Mouse (Mus musculus) limb, embryonic 14.5 days (tissue): ENCODE measurements around the gene Sephs2. TPM values are rescaled to one million over a fixed set of nuclear protein-coding genes. Genes with fewer than 3 reads are reported as not detected.
A peak's percentile ranks its signal among the peaks of the same experiment; 100 is the strongest.
"Not testable (repeated sequence)": the region's sequence is repeated elsewhere in the genome, so short reads cannot be mapped to it uniquely, and the experiment has no call there.

Experiments
- ATAC-seq: fragments of 200-750 bp; cut with Nextera tagmentation; 2 replicates; pipeline ENCODE4 v1.8.0; 2017; ENCODE audit warnings: low read depth, moderate number of reproducible peaks, moderate TSS enrichment; ENCODE audit not compliant: low FRiP score
- DNase-seq: peaks from one replicate; pipeline ENCODE4 v3.0.0-alpha.2; 2015; ENCODE audit warnings: low spot score
- H3K27ac ChIP-seq: fragments of 300-500 bp; sonication (generic); replicated peaks from 2 replicates; pipeline ENCODE4 v1.5.1; 2014; ENCODE audit warnings: low read depth, mild to moderate bottlenecking, low read length, moderate library complexity, mixed read lengths
- H3K27me3 ChIP-seq: fragments of 300-500 bp; sonication (generic); 2 replicates; pipeline ENCODE4 v1.6.1; 2014; ENCODE audit warnings: low read length, mixed read lengths; ENCODE audit not compliant: control insufficient read depth, insufficient read depth
- H3K36me3 ChIP-seq: fragments of 300-500 bp; sonication (generic); 2 replicates; pipeline ENCODE4 v1.6.1; 2014; ENCODE audit warnings: mild to moderate bottlenecking, low read length, moderate library complexity, mixed read lengths; ENCODE audit not compliant: control insufficient read depth, insufficient read depth
- H3K4me1 ChIP-seq: fragments of 300-500 bp; sonication (generic); 2 replicates; pipeline ENCODE4 v1.6.1; 2014; ENCODE audit warnings: antibody characterized with exemption, low read length, mixed read lengths; ENCODE audit not compliant: control insufficient read depth, insufficient read depth
- H3K4me2 ChIP-seq: fragments of 300-500 bp; sonication (generic); replicated peaks from 2 replicates; pipeline ENCODE4 v1.6.1; 2014; ENCODE audit warnings: low read depth, mild to moderate bottlenecking, low read length, moderate library complexity; ENCODE audit not compliant: severe bottlenecking
- H3K4me3 ChIP-seq: fragments of 300-500 bp; sonication (generic); replicated peaks from 2 replicates; pipeline ENCODE4 v1.5.1; 2014; ENCODE audit warnings: low read length
- H3K9ac ChIP-seq: fragments of 300-500 bp; sonication (generic); 2 replicates; pipeline ENCODE4 v1.6.1; 2014; ENCODE audit warnings: mild to moderate bottlenecking, low read depth, low read length, moderate library complexity; ENCODE audit not compliant: severe bottlenecking
- H3K9me3 ChIP-seq: fragments of 300-500 bp; sonication (generic); 2 replicates; pipeline ENCODE4 v1.6.1; 2016; ENCODE audit warnings: low read length; ENCODE audit not compliant: control insufficient read depth
- POLR2A ChIP-seq: fragments of 200-500 bp; IDR thresholded peaks from 2 replicates; pipeline ENCODE4 v1.8.0; 2012; ENCODE audit warnings: inconsistent platforms, mild to moderate bottlenecking, moderate library complexity, borderline replicate concordance; ENCODE audit not compliant: insufficient read depth, insufficient read length; ENCODE audit errors: extremely low read depth
- WGBS: fragments of 180-500 bp; shearing (Covaris S2); extraction: QIAGEN DNeasy Blood & Tissue Kit; methylation state at CpG from one replicate; pipeline ENCODE4 v1.1.7; 2014; 5-methylcytosine and 5-hydroxymethylcytosine counted together
- polyA plus RNA-seq, 2 experiments: library from polyadenylated mRNA; depleted of rRNA in 1 of 2; stranded (reverse) in 1 of 2; unstranded in 1 of 2; fragments of >200 nt; fragmentation: Nextera tagmentation in 1 of 2; extraction: Ambion mirVana in 1 of 2; gene quantifications; 2 replicates each; pipeline versions ENCODE4 v1.2.1 to v1.2.3; 2012 to 2014

Gene Sephs2
- polyA plus RNA-seq, 2 experiments = 24.3 to 79.3 TPM

DNA sequence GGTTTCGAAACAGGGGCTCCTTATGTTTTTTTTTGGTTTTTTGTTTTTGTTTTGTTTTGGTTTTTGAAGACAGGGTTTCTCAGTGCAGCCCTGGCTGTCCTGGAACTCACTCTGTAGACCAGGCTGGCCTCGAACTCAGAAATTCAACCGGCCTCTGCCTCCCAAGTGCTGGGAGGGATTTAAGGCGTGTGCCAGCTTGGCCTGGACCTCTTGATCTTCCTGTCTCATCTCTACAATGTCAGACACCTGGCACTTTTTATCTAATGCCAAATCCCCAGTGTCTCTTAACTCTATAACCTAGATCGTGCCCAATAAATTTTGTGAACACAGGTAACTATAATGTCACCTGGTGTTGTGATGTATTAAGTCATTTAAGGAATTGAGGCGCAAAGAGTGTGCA lies 20.5 kb downstream of the Sephs2 start:
- no peak for TF ChIP-seq POLR2A
- Histone ChIP-seq H3K9ac (peak overlapping the region; percentile 75), H3K4me2 (peak overlapping the region; percentile 89), H3K4me3 (peak overlapping the region; percentile 63), H3K27me3 (no peaks in the 10 kb centered on the region), H3K27ac (peak overlapping the region; percentile 75), H3K4me1 (peaks cover 7% of the 10 kb centered on the region; the same call in 1 of the 2 replicates), H3K36me3 (peaks cover 38% of the 10 kb centered on the region), H3K9me3 (no peaks in the 10 kb centered on the region)
- ATAC-seq (no peak), DNase-seq (no peak)
- WGBS = 74% methylated on average over 6 of the region's 6 CpGs

DNA sequence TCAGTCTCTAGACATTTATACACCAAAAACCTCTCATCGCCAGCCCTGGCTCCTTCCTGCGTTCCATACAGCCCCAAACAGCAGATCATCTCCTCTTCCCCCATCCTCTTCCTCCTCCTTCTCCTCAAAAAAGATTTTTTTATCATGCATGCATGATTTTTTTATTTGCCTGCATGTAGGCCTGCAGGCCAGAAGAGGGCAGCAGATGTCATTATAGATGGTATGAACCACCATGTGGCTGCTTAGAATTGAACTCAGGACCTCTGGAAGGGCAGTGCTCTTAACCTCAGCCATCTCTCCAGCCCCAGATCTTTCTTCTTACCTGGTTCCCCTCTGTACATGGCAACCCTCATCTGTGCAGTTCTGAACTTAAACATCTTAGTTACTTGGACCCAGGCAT lies 21.4 kb downstream of the Sephs2 start:
- H3K36me3 ChIP-seq = peaks cover 44% of the 10 kb centered on the region
- TF ChIP-seq POLR2A = no peak
- 94% methylated on average over 2 of the region's 2 CpGs for WGBS
- DNase-seq = peak; percentile 23
- H3K9me3 ChIP-seq = no peaks in the 10 kb centered on the region
- no peak overlapping the region for H3K9ac ChIP-seq
- H3K4me1 ChIP-seq = peaks cover 7% of the 10 kb centered on the region; the same call in 1 of the 2 replicates
- no peaks in the 10 kb centered on the region for H3K27me3 ChIP-seq
- no peak for ATAC-seq
- H3K27ac ChIP-seq = no peak overlapping the region
- H3K4me3 ChIP-seq = no peak overlapping the region
- H3K4me2 ChIP-seq = no peak overlapping the region

GRCm38 (mm10) chr7:127250511-127250910 lies 23.3 kb downstream of the Sephs2 start:
- 93% methylated on average over 8 of the region's 8 CpGs for WGBS
- DNase-seq, H3K4me3 ChIP-seq, ATAC-seq, H3K27me3 ChIP-seq, H3K9ac ChIP-seq, H3K9me3 ChIP-seq, H3K4me2 ChIP-seq, H3K27ac ChIP-seq: not testable (repeated sequence)
- H3K4me1 ChIP-seq = peaks cover 18% of the 10 kb centered on the region
- peaks cover 49% of the 10 kb centered on the region for H3K36me3 ChIP-seq

DNA sequence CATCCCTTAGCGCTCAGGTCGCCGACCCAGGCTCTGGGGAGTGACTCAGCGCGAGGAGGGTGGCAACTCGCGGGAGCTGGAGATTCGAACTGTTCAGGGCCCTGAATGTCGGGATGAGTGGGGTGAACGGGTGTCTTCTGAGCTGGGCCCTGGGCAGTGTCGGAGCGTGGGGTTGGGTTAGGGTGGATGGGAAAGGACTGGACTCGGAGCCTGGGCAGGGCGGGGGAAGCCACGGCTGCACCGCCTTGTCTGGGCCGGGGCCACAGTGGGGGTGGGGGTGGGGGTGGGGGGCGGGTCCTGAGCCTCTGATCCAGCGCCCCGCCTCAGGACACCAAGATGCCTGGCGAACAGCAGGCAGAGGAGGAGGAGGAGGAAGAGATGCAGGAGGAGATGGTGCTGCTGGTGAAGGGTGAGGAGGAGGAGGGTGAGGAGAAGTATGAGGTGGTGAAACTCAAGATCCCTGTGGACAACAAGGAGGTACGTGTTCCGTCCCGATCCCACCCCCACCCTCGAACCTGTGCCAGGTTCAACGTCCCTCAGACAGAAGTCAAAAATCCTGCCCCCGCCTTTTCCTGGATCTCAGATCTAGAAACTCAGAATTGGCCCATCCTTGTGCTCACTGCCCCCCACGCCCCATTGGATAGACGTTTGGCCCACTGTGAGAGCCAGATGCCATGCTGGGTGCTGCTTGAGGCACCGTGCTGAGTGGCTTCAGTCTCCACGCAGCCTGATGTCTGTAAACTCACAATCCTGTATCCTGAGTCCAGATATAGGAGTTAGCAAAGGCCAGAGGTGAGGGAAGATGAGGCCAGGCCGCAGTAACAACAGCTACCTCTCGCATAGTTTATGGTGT lies 29.0 kb downstream of the Sephs2 start:
- Histone ChIP-seq H3K27ac (peak overlapping the region; percentile 86), H3K4me2 (peak overlapping the region; percentile 62), H3K36me3 (peaks cover 33% of the 10 kb centered on the region), H3K9ac (peak overlapping the region; percentile 95), H3K9me3 (no peaks in the 10 kb centered on the region), H3K4me1 (peaks cover 16% of the 10 kb centered on the region), H3K4me3 (peak overlapping the region; percentile 87), H3K27me3 (no peaks in the 10 kb centered on the region)
- peak; percentile 73 for ATAC-seq
- WGBS = 8% methylated on average over 29 of the region's 33 CpGs
- DNase-seq = peak; percentile 27
- no peak for TF ChIP-seq POLR2A

GRCm38 (mm10) chr7:127243870-127244657 lies 29.8 kb downstream of the Sephs2 start, which contains the start of gene Zfp771:
Gene Zfp771 (plus strand): TSS chr7:127244274.
- peak; percentile 78; the same call in 1 of the 2 replicates for TF ChIP-seq POLR2A
- peak within 1 kb of the TSS; percentile 86 for H3K27ac ChIP-seq
- peaks cover 16% of the 10 kb centered on the region for H3K4me1 ChIP-seq
- ATAC-seq (peak; percentile 96), DNase-seq (peak; percentile 96)
- no peaks in the 10 kb centered on the region for H3K27me3 ChIP-seq
- peaks cover 25% of the 10 kb centered on the region for H3K36me3 ChIP-seq
- H3K9me3 ChIP-seq = no peaks in the 10 kb centered on the region
- peak within 1 kb of the TSS; percentile 62 for H3K4me2 ChIP-seq
- peak within 1 kb of the TSS; percentile 95 for H3K9ac ChIP-seq
- peak within 1 kb of the TSS; percentile 87 for H3K4me3 ChIP-seq
- under 1% methylated on average over 35 of the region's 56 CpGs for WGBS
